Mouse (Mus musculus) urinary bladder, adult 2 months (tissue): ENCODE measurements around the gene Srl. TPM values are rescaled to one million over a fixed set of nuclear protein-coding genes. Genes with fewer than 3 reads are reported as not detected.

Experiments
- DNase-seq: peaks from one replicate; pipeline ENCODE4 v3.0.0; 2022; ENCODE audit warnings: low spot score
- polyA plus RNA-seq: library from polyadenylated mRNA; depleted of rRNA; stranded (reverse); fragments of >200 nt; gene quantifications from 2 replicates; pipeline ENCODE4 v1.2.3, GENCODE M21; 2012

Srl gene
- polyA plus RNA-seq, 1 experiment = 18.8 TPM

DNA sequence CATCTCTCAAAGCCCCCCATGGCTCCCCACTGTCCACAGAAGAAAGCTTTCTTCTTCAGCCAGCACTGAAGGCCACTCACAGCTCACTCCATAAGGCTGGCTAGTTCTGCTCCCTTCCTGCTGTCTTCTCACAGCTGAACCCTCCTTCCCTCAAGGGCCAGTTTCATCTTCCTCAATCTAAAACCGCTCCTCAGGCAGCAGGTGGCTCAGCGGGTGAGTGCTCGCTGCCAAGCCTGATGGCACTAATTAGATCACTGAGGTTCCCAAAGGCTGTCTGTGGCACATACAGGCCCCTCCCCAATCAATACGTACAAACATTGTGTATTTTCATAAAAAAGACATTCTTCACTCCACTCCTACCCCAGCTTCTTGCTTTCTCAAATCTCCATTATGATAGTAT, 22.5 kb downstream of the Srl start:
- DNase-seq = no peak

DNA sequence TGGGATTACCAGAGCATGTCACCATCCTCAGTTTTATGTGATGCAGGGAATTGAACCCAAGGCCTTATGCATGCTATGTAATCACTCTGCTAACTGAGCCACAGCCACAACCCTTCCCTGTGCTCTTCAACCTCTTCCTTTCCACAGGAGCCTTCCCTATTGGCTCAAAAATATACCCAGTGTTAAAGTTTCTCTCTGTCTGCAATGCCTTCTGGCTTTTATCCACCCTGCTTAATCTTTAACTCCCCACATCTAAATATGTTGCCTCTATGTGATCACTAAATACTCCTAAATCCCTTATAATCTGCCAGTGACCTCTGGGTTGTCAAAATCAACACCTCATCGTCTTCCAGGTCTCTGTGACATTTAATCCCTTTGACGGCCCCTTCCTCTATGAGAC, 23.7 kb downstream of the Srl start:
- DNase-seq = no peak

DNA sequence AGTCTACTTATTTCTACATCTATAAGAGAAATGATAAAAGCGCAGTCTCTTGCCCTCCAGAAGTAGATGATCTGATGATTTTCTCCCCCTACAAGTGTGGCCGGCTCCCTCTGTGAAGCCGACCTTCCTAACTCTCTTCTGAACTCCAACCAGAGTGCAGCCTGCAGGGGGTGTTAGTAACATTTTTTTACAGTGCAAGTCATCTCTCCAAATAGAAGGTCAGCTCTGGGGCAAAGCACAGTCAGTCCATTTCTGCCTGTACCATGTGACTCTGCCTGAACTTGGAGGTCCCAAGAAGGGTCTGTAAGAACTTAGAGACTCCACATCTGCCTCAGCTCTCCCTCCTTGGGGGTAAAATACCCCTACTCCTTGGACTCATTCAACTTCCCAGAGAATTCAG, 27.2 kb downstream of the Srl start:
- no peak for DNase-seq

DNA sequence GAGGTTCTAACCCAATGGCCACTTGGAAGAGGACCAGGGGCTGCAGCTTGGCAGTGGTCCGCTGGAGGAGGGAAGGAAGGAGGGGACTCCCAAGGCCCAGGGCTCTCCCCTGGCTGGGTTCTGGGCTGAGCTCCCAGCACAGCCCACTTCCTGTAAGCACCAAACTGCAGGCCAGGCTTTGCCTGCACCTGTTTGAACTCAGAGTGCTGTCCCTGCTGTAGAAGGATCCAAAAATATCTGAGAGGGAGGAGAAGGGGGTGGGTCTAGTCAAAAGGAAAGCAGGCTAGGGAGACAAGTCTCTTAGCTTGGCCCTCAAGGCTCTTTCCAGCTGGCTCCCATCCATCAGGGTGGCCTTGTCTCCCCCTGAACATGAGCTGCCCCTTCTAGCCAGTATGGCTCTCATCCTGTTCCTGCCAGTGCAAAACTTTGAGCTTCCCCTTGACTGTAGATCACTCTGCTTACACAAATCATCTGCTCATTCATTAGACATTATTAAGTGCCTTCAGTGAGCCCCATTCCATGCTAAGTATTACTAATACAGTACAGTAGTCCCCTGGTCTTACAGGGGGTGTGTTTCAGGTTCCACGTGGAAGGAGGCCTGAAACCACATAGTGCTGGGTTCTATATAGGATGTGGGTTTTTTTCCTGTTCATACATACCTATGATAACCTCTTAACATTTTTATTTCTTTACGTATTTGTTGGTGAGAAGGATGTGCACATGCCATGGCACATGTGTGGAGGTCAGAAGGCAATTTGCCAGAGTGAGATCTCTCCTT, 28.8 kb downstream of the Srl start:
- DNase-seq = no peak

DNA sequence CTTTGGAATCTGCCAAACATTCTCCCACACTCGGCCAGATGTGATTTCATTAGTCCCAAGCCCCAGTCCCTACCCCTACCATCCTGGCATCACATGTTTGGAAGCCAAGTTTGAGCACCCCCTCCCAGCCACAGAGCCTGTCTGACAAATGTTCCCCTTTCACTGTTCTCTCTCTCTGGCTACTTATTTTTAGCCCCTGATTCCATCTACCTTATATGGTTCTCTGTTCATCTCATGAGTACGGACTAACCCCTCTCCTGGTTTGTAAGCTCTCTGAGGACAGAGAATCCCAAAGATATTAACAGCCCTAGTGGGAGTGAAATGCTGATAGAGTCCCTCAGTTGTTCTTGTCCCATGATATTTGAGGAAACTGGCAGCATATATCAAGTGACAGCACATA, 30.2 kb downstream of the Srl start:
- DNase-seq = no peak

DNA sequence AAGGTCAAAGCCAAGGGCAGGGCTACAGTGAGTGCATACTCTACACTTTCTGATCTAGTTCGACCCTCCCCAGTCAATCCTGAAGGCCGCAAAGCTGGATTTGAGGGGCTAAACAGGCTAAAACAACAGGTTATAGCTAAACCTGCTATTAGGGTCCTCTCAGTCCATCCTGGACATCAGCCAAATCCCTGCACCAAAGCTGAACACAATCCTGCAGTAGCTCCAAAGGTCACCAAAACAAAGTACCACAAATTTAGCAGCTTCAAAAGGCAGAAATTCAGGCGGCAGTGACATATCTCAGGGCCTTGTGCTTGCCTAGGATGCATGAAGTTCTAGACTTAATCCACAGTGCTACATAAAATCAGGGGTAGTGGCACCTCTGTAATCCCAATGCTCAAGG, 35.4 kb downstream of the Srl start:
- no peak for DNase-seq

DNA sequence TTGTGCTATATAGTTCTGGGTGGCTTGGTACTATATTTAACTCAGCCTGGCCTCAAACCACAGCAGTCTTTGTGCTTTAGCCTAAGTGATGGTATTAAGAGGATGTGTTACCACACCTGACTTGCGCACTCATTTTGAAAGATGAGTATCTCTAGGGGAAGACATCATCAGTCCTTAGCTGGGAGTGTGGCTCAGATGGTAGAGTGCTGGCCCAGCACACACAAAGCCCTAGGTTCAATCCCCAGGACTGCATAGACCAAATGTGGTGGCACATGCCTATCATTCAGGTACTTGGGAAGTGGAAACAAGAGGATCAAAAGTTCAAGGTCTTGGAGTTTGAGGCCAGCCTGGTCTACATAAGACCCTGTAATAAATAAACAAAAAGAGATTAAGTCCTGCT, 38.1 kb downstream of the Srl start:
- DNase-seq = no peak

DNA sequence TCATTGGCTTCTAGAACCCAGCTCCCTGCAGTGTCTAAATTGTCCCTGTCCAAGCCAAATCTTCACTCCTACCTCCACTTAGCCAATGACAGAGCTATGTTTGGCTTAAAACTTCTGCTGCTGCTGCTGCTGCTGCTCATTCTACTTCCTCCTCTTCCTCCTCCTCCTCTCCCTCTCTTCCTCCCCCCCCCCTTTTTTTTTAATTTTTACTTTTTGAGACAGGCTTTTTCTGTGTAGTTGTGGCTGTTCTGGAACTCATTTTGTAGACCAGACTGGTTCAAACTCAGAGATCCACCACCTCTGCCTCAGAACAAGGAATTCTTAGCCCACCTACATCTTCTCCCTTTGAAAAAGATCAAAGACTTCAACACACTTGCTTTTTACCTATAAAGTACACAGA, 39.0 kb downstream of the Srl start:
- no peak for DNase-seq

DNA sequence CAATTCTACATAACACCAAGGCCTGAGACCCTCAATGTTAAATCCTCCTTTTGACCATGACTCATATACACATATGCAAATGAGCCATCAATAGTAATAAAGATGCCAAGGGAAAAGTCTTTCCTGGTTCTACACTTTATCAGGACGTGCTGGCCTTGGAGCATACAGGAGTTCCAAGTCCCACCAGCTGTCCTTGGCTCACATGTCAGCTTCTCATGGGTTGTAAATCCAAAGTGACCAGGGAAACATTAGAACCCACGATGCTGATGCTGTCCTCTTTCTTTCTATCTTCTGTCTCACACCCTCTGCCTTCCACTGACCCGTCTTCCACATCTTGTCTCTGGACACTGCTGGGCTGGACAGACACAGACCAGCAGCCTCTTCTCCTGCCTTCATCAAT, 39.9 kb downstream of the Srl start:
- no peak for DNase-seq

DNA sequence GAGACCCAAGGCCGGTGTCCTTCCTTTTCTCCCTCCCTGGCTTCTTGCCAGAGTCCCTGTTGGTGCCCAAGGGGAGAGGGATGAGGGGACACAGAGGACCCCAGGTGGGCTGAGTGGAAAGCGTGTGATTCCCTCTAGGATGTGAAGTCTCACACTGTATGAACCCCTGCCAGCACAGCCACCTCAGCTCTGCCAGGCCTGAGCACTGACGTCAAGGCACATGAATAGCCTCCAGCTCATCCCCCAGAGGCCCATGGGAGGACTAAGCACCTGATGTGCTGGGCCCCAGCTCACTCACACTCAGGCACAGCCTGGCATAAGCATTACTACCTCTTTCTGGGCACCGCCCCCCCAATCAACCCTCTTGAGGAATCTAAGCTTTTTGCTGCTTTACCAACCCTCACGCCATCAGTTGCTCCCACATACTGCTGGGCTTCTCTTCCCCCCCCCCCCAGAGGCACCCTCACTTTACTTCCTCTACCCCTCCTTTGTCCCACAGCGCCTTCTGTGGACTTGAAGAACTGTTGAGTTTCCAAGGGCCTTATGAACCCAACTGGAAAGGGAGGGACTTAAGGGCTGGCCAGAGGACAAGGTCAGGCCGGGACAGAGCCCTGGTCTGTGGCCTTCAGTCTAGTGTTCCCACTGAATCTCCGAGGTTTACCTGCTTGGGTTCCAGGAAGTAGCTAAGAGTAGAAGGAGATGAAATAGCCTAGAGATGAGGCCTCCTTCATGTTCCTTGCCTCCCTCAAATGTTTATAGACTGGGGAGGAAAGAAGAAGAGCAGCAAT, 40.8 kb downstream of the Srl start:
- DNase-seq = no peak

DNA sequence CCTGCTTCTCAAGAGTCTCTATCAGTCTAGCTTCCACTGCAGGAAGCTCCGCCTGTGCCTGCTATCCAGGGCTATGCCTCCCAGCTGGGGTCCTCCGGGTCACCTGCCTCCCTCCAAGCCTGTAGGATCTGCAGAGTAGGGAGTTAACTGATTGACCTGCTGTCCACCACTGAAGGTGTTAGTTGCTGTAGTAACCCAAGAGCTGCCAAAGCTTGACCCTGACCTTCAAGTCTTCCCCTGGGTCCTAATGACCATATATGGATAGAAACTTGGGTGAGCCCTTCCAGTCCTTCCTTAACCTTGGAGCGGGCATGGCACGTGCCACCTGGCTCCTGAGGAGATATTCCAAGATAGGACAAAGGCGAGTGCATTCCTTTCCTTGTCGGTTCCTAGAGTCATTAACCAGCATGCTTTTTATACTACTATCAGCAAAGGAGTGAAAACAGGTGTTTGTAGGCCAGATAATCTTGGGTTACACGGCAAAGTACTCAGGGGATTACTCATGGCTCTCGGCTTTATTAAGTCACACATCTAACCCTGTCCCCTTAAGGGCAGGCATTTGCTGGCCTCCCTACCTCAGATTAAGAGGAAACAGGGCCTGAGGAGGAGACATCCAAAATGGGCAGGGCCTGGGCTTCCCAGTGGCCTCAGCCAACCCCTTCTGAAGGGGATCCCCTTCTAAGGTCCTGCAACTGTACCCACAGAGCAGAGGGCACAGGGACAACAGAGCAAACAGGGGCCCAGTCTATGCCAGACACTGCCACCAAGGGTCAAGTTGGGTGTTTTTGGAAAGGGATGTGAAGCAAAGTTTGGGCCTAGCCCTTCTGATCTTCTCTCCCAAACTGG, 43.6 kb downstream of the Srl start:
- DNase-seq = no peak

DNA sequence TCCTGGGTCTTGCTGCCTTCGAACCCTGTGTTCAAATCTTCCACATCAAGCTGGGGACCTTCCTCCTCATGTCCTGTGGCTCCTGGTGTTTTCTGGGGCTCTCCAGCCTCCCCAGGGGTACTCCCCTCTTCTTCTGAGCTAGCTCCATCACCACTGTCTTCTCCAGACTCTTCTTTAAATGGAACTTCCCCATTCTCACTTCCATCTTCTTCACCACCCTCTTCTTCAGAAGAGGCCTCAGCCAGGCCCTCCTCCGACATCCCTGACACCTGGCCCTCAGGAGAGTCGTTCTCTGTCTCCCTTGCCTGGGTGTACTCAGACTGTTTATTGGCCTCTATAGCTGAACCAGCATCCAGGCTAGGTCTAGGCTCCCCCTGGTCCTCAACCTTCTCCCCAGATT, 45.1 kb downstream of the Srl start:
- DNase-seq = no peak

DNA sequence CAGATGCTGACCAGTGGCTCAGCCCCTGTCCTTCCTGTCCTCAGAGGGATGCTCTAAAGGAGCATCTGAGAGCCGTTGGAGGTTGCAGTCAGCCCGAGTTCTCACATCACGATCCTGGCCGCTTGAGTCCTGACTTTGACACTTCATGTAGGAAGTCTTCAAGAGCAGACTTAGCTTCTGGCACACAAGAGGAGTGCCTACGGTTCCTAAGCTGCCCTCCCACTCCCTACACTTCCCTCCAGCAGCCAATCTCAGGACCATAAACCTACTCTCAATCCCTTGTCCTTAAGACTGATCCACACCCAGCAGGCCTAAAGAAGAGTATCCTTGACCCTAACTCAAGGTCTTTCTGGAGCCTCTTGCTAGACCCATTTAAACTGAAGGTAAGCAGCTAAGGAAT, 45.8 kb downstream of the Srl start:
- DNase-seq = no peak

DNA sequence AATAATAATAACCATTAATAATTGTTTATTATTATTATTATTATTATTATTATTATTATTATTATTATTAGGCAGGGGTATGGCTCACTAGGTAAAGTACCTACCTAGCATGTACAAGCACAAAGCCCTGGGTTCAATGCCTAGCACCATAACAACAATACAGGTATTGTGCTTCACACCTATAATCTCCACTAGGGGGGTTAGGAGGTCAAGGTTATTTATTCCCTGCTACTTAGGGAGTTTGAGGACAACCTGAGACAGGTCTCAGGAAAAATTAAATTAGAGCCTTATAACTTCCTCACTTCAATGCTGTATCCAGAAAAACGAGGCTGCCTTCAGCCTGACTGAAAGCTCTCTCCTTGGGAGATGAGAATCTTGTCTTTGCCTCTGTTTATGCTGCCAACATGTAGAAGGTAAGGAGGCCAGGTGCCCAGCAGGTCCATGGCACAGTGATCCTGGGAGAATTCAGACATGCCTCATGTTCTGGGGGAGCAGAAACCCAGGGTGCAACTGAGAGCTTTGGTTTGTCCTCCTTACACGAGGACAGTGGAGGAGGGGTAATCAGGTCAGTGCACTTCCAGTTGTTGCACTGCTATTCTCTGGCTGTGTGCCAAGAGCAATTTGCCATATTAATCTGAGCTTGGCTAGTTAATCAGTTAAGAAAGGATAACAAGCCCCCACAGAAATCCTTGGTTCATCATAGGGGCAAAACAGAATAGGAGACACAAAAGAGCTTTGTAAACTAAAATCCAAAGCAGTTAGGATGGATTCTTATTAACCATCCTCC, 48.6 kb downstream of the Srl start:
- no peak for DNase-seq

DNA sequence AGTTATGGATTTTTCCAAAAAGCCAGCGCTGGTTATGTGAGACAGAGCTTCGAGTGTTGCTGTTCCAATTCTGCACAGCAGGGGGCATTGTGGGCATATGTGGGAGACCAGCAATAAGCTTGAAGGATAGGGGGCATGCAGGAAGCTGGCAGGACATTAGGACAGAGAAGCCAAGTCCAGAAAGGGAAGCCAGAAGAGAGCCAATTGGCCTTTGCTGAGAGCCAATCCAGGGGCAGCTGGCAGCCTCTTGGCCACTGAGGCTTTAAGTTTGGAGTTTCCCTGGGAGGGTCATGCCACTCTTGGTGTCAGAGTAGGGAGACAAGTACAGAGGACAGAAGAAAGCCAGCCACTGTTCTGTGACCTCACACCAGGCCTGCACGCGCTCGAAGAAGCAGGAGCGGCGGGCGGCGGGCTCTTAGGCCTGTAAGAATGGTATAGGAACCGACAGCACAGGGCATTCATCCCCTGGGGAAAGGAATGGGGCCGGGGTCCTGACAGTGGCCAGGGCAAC, 52.4 kb downstream of the Srl start:
- DNase-seq = peak; percentile 73

DNA sequence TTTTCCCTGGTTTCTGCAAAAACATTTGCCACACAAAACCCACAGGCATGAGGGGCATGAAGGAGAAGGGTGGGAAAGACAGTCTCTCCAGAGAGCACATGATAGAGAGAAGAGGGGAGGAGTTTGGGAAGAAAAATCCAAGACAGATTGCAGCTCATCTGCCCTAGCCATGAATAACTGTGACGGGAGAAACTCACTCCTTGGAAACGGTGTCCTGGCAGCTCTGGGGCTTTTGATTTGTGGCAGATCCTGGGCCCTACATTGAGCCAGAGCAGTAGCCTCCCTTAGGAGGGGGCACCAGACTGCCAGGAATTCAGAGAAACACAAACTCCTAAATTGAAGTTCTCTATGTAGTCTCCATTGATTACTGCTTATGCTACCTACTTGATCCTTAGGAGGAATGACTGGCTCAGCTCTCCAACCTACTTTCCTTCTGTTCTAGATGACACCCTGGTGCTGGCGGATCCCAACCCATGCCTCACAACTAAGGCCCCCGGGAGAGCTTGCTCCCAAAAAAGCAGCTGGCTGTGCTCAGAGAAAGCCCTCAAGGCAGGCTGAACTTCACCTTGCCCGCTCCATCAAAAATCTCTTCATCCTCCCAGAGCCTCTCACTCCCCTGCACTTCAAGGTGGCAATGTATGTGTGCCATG, 60.9 kb downstream of the Srl start:
- no peak for DNase-seq

DNA sequence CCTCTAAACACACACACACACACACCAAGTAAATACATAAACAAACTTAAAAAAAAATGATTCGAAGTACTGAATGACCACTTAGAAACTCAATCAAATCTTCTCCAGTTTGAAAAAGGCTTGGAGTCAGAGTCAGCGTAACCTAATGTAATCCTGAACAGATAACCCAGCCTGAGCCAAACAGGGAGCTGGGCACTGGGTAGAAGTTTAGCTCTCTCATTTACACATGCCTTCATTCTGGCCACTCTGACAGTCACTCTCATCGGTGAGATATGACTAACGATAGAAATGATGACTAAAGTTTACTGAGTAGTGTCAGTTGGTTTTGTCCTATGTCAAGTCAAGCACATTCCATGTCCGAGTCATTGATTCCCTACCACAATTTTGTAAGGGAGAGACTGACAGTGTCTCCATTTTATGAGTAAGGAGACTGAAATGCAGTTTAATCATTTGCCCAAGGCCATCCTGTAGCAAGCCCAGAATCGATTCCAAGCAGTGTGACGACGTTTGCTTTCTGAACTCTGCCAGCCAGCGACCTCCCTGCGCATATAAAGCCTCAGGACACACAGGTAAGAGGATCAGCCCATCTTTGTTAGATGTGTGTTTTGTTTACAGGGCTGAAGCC, 63.9 kb downstream of the Srl start:
- no peak for DNase-seq

DNA sequence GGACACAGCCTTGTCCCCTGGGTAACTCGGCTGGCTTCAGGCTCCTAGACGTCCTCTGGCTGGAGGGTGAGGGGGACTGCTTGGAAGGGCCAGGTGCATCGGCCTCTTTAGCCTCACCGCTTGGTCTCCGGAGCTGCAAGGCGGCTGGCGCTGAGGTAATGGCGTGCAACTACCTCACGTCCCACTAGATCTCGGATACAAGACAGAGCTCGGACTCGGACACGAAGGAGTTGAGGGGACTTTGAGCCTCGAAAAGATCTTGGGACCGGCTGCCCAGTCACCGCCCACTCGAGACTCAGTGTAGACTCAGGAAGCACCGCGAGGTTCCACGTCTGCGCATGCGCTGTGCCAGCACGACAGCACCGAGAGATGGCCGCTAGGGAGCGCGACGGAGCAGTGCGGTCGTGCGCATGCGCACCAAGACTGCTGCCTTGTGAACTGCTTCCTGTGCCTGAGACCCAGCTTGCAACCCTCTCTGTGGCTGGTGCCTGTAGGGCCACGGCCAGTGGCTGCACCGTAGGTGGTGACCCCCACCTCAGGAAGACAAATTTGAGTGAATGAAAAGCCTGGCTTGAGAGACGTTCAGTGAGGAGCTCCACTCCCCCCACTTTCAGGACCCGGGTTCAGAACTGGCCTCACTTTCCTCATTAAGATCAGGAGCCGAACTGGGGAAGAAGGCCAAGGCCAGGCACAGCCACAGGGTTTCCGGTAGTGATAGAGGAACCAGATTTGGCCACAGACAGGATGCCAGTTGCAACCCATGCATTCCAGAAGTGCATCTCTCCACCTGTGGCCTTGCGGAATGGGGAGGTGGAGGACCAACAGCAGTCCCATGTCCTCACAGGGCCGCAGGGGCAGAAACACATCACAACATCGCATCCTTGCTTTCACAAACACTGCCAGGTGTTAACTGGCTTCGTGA, 66.5 kb downstream of the Srl start:
- peak; percentile 97 for DNase-seq
